Mouse (Mus musculus) c-Kit-negative CD71-positive TER-119-positive erythroid progenitor cells, embryonic 14.5 days (primary cell): ENCODE results near the gene Rln3.
A peak's percentile ranks its signal among the peaks of the same experiment; 100 is the strongest.

ENCODE experiments used
- DNase-seq: peaks from one replicate; pipeline ENCODE4 v3.0.0-alpha.2; 2013; ENCODE audit warnings: low read depth, low spot score

Rln3 gene

GRCm38 (mm10) chr8:84044900-84045299, at the start of gene Rln3:
Gene Rln3, minus strand, starts transcription at chr8:84045000.
- no peak for DNase-seq

GRCm38 (mm10) chr8:84090585-84090984, 45.8 kb upstream of the Rln3 start:
- DNase-seq: no peak

GRCm38 (mm10) chr8:84089277-84089676, 44.5 kb upstream of the Rln3 start:
- no peak for DNase-seq

DNA sequence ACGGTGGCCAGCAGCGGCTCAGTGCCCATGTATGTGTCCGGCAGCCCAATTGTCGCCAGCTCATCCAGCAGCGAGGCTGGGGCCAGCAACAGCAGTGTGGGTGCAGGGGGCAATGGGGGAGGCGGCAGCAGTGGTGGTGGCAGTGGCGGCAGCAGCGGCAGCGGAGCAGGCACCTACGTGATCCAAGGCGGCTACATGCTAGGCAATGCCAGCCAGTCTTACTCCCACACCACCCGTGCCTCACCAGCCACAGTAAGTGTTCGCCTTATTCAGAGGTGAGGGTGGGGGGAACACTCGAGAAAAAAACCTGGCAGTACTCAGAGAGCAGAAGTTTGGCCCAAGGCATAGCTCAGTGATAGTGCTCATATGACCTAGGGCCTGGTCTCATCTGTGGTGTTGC, 43.0 kb upstream of the Rln3 start:
- DNase-seq: no peak

DNA sequence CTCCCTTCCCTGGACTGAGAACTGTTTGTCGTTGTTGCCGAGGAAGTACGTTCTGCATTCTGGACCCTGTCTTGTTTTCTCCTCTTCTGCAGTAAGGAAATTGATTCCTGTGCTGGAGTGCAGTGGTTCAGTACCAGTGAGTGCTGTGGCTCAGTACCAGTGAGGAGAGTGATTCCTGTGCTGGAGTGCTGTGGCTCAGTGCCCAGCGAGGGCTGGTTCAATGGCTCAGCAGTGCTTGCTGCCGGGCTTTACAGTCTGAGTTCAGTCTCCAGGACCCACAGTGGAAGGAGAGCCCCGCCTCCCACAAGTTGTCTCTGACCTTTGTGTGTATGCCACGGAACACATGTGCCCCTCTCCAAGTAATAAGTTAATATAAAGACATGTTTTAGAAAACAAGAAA, 42.4 kb upstream of the Rln3 start:
- no peak for DNase-seq

DNA sequence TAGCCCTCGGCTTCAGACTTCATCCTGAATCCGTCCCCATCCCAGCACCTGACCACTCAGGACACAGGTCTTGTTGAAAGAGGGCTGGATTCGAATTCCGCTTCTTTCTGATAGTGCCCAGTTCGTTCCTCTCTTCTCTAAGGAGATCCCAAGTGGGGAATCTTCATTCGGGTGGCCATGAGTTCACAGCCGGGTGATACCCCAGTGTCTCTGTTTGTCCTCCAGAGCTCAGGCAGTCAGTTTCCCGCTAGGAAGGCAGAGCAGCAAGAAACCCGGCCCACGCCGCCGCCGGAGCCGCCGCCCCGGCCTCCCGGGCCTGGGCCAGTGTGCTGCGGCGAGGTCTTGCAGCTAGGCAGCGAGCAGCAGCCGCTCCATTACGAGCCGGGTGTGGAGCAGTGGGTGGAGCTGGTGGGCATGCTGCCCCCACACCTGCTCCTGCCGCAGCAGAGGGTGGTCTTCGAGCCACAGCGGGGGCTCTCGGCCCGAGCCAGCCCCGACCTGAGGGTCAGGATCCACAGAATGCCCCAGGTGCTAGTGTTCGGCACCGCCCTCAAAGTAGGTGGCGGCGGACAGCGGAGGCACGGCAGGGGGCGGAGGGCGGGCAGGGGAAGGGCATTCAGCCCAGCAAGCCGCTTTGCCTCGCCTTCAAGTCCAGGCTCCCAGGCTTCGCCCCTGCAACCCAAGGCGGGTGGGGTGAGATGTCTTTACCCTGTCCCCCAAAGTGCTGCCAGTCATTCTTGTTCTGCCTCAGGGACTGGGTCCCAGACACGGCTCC, 39.7 kb upstream of the Rln3 start:
- DNase-seq: no peak

DNA sequence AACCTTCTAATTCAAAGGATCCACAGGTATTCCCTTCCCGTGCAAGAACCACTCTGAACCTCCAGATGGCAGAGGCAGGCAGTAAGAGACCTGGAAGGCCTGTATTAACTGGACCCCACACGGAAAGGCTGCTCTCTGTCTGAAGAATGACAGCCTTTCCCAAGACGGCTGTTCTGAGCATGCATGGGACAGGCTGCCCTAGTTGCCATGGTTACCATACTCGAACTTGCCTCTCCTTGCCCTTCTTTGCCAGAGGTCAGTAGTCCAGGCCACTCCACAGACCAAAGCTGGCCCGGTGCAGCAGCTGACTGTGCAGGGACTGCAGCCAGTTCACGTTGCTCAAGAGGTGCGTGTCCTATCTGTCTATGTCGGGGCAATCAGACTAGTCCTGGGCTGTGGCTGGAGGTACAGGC, 39.0 kb upstream of the Rln3 start:
- no peak for DNase-seq

- DNase-seq: no peak
Observed at GRCm38 (mm10) chr8:84079206-84079605, 34.4 kb upstream of the Rln3 start.

GRCm38 (mm10) chr8:84076849-84077248, 32.0 kb upstream of the Rln3 start:
- no peak for DNase-seq

GRCm38 (mm10) chr8:84076412-84076811, 31.6 kb upstream of the Rln3 start:
- no peak for DNase-seq

DNA sequence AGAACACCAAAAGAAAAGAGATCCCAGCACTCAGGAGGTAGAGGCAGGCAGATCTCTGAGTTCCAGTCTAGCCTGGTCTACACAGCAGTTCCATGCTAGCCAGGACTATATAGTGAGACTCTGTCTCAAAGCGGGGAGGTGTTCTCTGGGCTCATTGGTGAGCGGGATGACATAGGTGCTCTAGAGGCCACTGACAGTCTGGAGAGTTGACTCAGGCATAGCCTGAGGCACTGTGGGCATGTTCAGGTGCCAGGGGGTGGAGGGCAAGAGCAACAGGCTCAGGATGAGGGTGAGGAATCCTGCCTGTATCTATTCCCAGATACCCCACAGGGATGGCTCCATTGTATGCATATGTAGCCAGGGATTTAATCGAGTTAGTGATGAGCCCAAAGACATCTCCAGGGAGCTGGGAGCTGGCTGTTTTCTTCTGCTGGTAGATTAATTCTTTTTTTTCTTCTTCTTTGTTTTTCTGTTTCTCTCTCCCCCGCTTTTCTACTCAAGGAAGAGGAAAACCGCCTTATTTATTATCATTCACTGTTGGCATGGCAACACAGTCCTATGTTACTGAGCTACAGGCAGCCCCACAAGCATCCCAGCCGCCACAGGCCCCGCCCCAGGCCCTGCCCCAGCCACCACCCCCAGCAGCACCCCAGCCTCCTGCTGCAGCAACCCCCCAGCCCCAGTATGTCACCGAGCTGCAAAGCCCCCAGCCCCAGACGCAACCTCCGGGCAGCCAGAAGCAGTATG, 28.6 kb upstream of the Rln3 start:
- no peak for DNase-seq

- DNase-seq: no peak
Observed at GRCm38 (mm10) chr8:84072321-84072720, 27.5 kb upstream of the Rln3 start.

GRCm38 (mm10) chr8:84071921-84072320, 27.1 kb upstream of the Rln3 start:
- no peak for DNase-seq

- no peak for DNase-seq
Observed at GRCm38 (mm10) chr8:84070667-84071066, 25.9 kb upstream of the Rln3 start.

GRCm38 (mm10) chr8:84070241-84070640, 25.4 kb upstream of the Rln3 start:
- no peak for DNase-seq

DNA sequence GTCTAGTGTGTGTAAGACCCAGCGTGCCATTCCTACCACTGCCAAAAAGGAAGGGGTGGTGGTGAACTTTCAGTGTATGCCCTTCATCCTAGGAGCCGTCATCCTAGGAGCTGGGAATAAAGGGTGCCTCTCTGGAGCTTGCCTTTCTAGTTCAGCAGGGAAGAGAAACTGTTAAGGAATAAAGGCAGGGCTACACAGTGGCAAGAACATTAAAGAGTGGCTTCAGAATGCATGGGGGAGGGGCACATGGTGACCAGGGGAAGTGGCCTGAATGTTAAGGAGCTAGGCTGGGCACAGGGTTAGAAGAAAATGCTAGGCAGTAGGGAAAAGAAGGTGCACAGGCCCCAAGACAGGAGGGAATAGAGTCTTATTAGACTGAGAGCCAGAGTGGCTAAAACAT, 24.9 kb upstream of the Rln3 start:
- no peak for DNase-seq

DNA sequence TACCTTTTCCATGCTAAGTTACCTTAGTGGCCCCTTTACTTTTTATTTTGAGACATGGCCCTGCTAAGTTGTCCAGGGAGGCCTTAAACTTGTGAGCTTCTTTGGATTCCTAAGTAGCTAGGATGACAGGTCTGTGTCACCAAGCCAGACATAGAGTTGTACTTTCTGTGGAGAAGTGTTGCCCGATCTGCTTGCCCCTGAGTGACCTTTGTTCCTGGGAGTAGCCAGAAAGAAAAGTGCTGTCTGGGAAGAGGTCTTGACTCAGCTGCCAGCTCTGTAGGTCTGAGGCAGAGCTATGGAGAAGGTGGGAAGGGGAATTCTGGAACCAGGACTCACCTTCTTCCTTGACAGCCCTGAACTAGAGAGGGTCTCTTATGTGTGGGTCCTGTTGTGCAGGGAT, 24.4 kb upstream of the Rln3 start:
- DNase-seq: no peak

GRCm38 (mm10) chr8:84068316-84069035, 23.7 kb upstream of the Rln3 start:
- DNase-seq: no peak

- no peak for DNase-seq
Observed at GRCm38 (mm10) chr8:84067911-84068310, 23.1 kb upstream of the Rln3 start.

DNA sequence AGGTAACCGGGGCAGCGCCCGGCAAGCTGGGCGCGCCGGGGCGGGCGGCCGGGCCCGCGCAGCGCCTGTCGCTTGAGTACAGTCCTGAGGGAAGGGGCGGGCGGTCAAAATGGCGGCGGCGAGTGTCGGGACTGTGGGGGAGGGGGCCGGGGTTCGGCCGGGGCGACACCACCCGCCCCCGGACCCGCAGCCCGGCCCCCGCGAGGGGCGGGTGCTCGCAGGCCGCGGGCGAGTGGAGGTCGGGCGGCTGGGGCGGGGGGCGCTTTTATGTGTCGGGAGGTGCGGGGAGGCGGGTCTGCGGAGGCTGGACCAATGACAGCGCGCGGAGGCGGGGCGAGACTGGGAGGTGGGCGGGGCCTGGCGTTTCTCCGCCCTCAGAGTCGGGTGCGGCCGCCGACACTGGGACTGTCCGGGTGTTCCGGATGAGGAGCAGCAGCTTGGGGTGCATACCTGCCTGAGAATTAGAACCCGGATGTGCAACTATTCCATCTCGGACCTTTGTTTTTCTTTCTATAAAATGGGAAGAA, 22.3 kb upstream of the Rln3 start:
- DNase-seq: peak; percentile 83

- peak; percentile 95 for DNase-seq
Observed at GRCm38 (mm10) chr8:84066291-84066930, 21.6 kb upstream of the Rln3 start, which contains the start of gene Rfx1. Gene Rfx1, plus strand, starts transcription at chr8:84066834.
